Mouse (Mus musculus) testis, adult 2 months (tissue): ENCODE data around the gene Rsf1. TPM values are rescaled to one million over a fixed set of nuclear protein-coding genes. Genes with fewer than 3 reads are reported as not detected.

Experiments used
- H3K27ac ChIP-seq: fragments of 200-500 bp; 2 replicates; pipeline ENCODE4 v1.5.1; 2012; ENCODE audit warnings: low read depth, low read length; ENCODE audit not compliant: control insufficient read depth, insufficient read depth
- H3K27me3 ChIP-seq: fragments of 200-500 bp; 2 replicates; pipeline ENCODE4 v1.6.1; 2012; ENCODE audit warnings: mild to moderate bottlenecking, low read length, moderate library complexity; ENCODE audit not compliant: control insufficient read depth, insufficient read depth
- H3K36me3 ChIP-seq: fragments of 200-500 bp; 2 replicates; pipeline ENCODE4 v1.6.1; 2012; ENCODE audit warnings: mild to moderate bottlenecking, low read length; ENCODE audit not compliant: control insufficient read depth, insufficient read depth
- H3K4me1 ChIP-seq: fragments of 200-500 bp; 2 replicates; pipeline ENCODE4 v1.6.1; 2012; ENCODE audit warnings: low read length; ENCODE audit not compliant: control insufficient read depth, insufficient read depth
- H3K4me3 ChIP-seq: fragments of 200-500 bp; 2 replicates; pipeline ENCODE4 v1.5.1; 2012; ENCODE audit warnings: low read depth, mild to moderate bottlenecking, low read length, moderate library complexity, mixed read lengths; ENCODE audit not compliant: control insufficient read depth
- CTCF ChIP-seq: fragments of 200-500 bp; IDR thresholded peaks from 2 replicates; pipeline ENCODE4 v1.5.1; 2012; ENCODE audit warnings: low read depth, mild to moderate bottlenecking, inconsistent platforms, low read length, moderate library complexity; ENCODE audit not compliant: control insufficient read depth, insufficient read depth, insufficient replicate concordance
- POLR2A ChIP-seq: fragments of 200-500 bp; IDR thresholded peaks from 2 replicates; pipeline ENCODE4 v1.6.1; 2012; ENCODE audit warnings: low read depth, mild to moderate bottlenecking, inconsistent platforms, low read length, moderate library complexity; ENCODE audit not compliant: control insufficient read depth
- polyA plus RNA-seq: library from polyadenylated mRNA; depleted of rRNA; stranded (reverse); fragments of >200 nt; gene quantifications from 2 replicates; pipeline ENCODE4 v1.2.3, GENCODE M21; 2012

The Rsf1 gene
- polyA plus RNA-seq, 1 experiment: 4.9 TPM

DNA sequence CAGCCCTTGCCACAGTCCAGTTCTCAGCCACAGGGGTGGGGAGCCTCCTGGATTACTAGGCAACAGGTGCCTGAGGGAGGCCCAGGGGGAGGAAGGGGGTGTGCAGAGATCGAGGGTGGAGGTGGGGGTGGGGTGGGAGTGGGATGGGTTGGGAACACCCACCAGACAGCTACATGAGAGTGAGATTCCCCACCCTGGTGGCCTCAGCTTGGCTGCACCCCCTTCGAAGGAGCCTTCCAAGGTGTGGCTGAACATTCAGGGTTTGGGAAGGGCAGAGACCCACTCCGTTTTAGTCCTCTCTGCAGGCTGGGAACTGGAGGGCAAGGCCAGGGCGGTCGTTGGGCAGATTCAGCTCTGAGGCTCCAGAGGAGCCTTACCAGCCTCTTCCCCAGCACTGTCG, 11.6 kb downstream of the Rsf1 start:
- Histone ChIP-seq H3K27ac (no peak overlapping the region), H3K36me3 (no peaks in the 10 kb centered on the region)
- no peak for TF ChIP-seq POLR2A
- no peak for TF ChIP-seq CTCF

DNA sequence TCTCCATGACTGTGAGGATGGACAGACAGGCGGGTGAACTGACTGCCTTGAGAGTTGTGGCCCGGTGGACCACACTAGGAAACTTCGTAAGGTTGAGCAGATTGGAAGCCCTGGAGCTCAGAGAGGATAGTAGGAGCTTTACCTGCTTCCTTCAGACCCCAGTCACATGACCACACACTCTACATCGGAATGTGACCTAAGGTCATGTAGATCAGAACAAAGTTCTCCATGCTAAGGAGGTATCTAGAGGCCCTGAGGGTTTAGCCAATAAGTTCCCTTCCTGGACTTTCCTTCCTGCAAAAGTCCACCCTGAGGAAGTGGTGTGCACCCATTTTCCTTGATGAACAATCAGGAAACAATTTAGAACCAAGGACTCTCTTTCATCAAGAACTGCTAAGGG, 12.7 kb downstream of the Rsf1 start:
- no peak overlapping the region for H3K4me3 ChIP-seq
- H3K4me1 ChIP-seq: no peaks in the 10 kb centered on the region; the same call in 1 of the 2 replicates
- H3K27ac ChIP-seq: no peak overlapping the region
- H3K36me3 ChIP-seq: no peaks in the 10 kb centered on the region
- no peaks in the 10 kb centered on the region for H3K27me3 ChIP-seq
- no peak for TF ChIP-seq CTCF
- no peak for TF ChIP-seq POLR2A

More for the DNA sequence above, 11.6 kb downstream of the Rsf1 start:
- Histone ChIP-seq H3K27me3 (no peaks in the 10 kb centered on the region), H3K4me1 (no peaks in the 10 kb centered on the region; the same call in 1 of the 2 replicates), H3K4me3 (no peak overlapping the region)

DNA sequence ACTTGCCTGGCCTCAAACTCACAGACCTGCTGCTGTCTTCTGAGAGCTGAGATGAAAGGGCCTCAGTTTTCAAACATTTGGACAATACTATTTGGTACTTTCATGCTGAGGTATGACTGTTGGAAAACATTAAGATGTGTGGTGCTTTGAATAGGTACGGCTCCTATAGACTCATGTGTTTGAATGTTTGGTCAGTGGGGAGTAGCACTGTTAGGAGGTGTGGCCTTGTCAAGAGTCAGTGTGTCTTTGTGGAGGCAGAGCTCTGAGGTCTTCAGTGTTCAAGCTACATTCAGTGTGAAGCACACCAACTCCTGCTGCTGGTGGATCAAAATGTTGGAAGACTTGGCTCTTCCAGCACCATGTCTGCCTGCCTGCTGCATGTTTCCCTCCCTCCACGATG, 13.8 kb downstream of the Rsf1 start:
- Histone ChIP-seq H3K27ac (no peak overlapping the region), H3K36me3 (no peaks in the 10 kb centered on the region), H3K4me3 (no peak overlapping the region), H3K27me3 (no peaks in the 10 kb centered on the region), H3K4me1 (no peaks in the 10 kb centered on the region; the same call in 1 of the 2 replicates)
- TF ChIP-seq POLR2A (no peak), CTCF (no peak)

DNA sequence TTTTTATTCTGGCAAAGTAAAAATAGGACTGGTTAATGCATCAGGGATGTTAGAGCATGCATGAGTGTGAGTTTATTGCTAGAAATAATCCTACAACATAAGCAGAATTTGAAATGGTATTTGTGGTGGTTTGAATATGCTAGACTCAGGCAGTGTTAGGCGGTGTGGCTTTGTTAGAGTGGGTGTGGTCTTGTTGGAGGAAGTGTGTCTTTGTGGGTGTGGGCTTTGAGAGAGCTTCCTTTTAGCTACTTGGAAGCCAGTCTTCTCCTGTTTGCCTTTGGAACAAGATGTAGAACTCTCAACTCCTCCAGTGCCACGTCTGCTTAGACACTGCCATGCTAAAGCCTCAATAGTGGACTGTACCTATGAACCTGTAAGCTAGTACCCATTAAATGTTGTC, 18.9 kb downstream of the Rsf1 start:
- H3K36me3 ChIP-seq: no peaks in the 10 kb centered on the region
- no peaks in the 10 kb centered on the region for H3K27me3 ChIP-seq
- TF ChIP-seq POLR2A (no peak), CTCF (no peak)
- no peak overlapping the region for H3K4me3 ChIP-seq
- H3K27ac ChIP-seq: no peak overlapping the region
- no peaks in the 10 kb centered on the region for H3K4me1 ChIP-seq

DNA sequence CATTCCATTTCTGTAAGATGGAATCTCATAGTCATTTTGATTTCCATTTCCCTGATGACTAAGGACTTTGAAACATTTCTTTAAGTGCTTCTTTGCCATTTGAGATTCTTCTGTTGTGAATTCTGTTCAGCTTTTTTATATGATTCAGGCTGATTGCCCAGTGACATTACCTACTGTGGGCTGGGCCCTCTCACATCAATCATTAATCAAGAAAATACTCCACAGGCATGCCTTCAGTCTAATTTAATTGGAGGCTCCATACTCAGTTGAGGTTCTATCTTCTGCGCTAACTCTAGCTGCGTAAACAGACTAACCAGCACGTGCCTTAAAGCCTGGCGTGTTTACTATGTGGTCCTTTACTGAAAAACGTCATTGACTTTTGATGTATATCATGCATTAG, 41.7 kb downstream of the Rsf1 start:
- Histone ChIP-seq H3K27ac (no peak overlapping the region), H3K36me3 (no peaks in the 10 kb centered on the region), H3K4me1 (no peaks in the 10 kb centered on the region), H3K27me3 (no peaks in the 10 kb centered on the region), H3K4me3 (no peak overlapping the region)
- no peak for TF ChIP-seq CTCF
- TF ChIP-seq POLR2A: no peak

DNA sequence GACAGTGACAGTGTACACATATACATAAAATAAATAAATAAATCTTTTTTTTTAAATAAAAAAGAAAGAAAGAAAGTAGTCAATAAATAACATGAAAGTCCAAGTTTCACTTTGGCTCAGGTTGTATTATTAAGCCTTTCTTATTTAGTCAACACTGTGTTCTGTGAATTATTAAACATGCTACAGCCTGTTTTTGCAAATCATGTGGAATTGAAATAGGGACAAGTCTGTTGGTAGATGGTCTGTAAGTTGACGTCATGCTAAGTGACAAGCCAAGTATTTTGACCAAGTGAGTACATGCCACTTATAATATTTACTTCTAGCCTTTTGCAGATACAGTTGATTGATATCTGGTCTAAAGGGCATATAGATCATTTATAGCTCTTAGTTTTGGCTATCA, 43.0 kb downstream of the Rsf1 start:
- Histone ChIP-seq H3K27ac (no peak overlapping the region), H3K4me3 (no peak overlapping the region), H3K36me3 (no peaks in the 10 kb centered on the region), H3K27me3 (no peaks in the 10 kb centered on the region), H3K4me1 (no peaks in the 10 kb centered on the region)
- no peak for TF ChIP-seq POLR2A
- no peak for TF ChIP-seq CTCF

DNA sequence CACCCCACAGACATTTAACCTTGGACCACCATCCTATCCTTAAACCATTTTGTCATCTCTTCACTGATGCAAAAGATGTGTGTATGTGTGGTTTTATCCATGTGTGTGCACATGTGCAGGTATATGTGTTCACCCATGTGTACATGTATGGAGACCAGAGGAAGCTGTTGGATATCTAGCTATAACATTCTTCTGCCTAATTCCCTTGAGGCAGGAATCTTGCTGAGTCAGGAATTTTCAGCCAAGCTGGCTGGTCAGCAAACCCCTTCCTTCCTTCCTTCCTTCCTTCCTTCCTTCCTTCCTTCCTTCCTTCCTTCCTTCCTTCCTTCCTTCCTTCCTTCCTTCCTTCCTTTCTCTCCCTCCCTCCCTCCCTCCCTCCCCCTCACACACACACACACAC, 43.7 kb downstream of the Rsf1 start:
- H3K36me3 ChIP-seq: no peaks in the 10 kb centered on the region
- no peak overlapping the region for H3K27ac ChIP-seq
- TF ChIP-seq CTCF: no peak
- TF ChIP-seq POLR2A: no peak
- no peaks in the 10 kb centered on the region for H3K27me3 ChIP-seq
- no peak overlapping the region for H3K4me3 ChIP-seq
- H3K4me1 ChIP-seq: no peaks in the 10 kb centered on the region

DNA sequence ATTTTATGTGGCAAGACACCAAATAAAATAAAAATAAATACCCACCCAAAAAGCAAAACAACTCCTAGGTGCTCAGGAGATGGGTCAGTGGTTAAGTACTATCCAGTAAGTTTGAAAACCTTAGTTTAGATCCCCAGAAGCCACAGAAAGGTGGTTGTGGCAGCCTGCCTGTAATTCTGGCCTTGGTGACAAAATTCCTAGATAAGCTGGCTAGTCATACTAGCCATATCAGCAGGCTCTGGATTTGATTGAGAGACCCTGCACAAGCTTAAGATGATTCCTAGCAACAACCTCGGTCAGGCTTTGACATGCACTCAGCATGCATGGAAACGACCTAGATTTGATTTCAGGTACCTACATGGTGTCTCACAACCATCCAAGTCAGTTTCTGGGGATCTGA, 49.7 kb downstream of the Rsf1 start:
- H3K36me3 ChIP-seq: no peaks in the 10 kb centered on the region
- TF ChIP-seq POLR2A: no peak
- TF ChIP-seq CTCF: no peak

More for the DNA sequence above, 49.7 kb downstream of the Rsf1 start:
- no peaks in the 10 kb centered on the region for H3K4me1 ChIP-seq
- no peak overlapping the region for H3K27ac ChIP-seq
- H3K27me3 ChIP-seq: no peaks in the 10 kb centered on the region
- no peak overlapping the region for H3K4me3 ChIP-seq
